Mouse (Mus musculus): Measurements from ENCODE around the gene Plekhg1. TPM values are rescaled to one million over a fixed set of nuclear protein-coding genes. Genes with fewer than 3 reads are reported as not detected.

The Plekhg1 gene
- polyA plus RNA-seq, 1 experiment from 2014 or later, result 4.4 TPM

DNA sequence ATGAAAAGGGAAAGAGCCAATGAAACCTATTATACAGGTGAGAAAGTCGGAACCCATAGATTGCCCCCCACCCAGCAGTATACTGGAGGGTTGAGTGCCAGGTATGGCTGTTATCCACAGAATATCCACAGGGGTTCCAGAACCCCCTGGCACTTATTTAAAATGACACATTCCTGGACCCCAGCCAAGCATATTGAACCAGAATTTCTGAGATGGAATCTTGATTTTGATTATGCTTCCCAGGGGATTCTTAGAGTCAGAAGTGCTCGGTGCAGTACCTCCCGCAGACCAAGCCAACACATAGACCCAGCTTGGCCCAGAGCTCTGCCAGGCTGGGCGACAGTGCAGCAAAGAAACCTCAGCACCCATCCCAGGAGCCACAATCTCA lies 236.5 kb downstream of the Plekhg1 start:
- Histone ChIP-seq H3K27me3 (replicated peaks; ENCODE audit: control insufficient read depth, insufficient read depth, low read length) (no peaks in the 10 kb centered on the region), H3K27ac (ENCODE audit: low read length) (no peak overlapping the region), H3K36me3 (ENCODE audit: control insufficient read depth, insufficient read depth) (0 out of 2 replicates have a peak, but pooled peaks cover 4% of the 10 kb centered on the region), H3K9me3 (ENCODE audit: control insufficient read depth, low read length) (no peaks in the 10 kb centered on the region), H3K4me2 (ENCODE audit: low read length) (no peak overlapping the region), H3K9ac (replicated peaks; ENCODE audit: low read depth, low read length) (no peak overlapping the region), H3K4me1 (replicated peaks; ENCODE audit: control insufficient read depth, insufficient read depth, low read length) (peaks cover 6% of the 10 kb centered on the region), H3K4me3 (replicated peaks; ENCODE audit: low read length) (no peak overlapping the region)
- no peak for ATAC-seq
- 89% methylated on average over 4 of the region's 4 CpGs for WGBS

- WGBS, result 74% methylated on average over 3 of the region's 3 CpGs
- Histone ChIP-seq H3K4me3 (replicated peaks; ENCODE audit: low read length) (no peak overlapping the region), H3K9me3 (ENCODE audit: control insufficient read depth, low read length) (no peaks in the 10 kb centered on the region), H3K9ac (replicated peaks; ENCODE audit: low read depth, low read length) (no peak overlapping the region), H3K4me2 (ENCODE audit: low read length) (no peak overlapping the region), H3K27ac (ENCODE audit: low read length) (no peak overlapping the region), H3K36me3 (ENCODE audit: control insufficient read depth, insufficient read depth) (0 out of 2 replicates have a peak, but pooled peaks cover 4% of the 10 kb centered on the region), H3K4me1 (replicated peaks; ENCODE audit: control insufficient read depth, insufficient read depth, low read length) (peaks cover 2% of the 10 kb centered on the region; the same call in 1 of the 2 replicates), H3K27me3 (replicated peaks; ENCODE audit: control insufficient read depth, insufficient read depth, low read length) (no peaks in the 10 kb centered on the region)
- no peak for ATAC-seq
Measured at GRCm38 (mm10) chr10:3978326-3978725, 238.2 kb downstream of the Plekhg1 start.

DNA sequence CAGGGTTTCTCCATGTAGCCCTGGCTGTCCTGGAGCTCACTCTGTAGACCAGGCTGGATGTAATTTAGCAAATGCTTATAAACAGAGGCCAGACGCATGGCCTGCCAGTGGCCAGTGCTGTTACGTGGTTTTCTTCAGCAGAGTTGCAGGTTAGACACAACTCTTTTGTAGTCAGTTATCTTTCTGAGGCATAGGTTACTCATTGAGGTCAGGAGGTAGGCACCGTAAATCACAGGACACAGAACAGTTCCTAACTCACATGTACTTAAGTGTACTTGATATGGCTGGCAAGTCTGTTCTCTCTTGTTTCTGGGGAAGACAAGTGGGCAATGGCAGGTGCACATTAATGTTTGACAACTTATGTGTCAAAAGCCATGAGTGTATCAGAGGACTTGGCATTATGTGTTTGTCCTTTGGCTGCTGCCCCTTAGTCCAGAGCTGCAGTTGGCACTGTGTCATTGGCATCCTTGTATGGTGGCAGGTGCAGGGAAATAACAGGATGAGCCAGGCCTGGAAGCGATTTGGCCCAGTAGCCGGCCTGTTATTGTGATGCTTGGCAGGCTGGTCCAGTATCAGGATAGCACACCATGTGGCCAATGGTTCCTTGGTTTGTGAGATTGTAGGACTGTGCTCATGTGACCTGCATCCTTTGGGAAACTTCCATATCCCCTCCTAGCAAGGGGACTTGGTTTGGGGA lies 238.8 kb downstream of the Plekhg1 start:
- no peak overlapping the region for H3K27ac ChIP-seq (ENCODE audit: low read length)
- ATAC-seq, result peak; percentile 60; the same call in 1 of the 2 replicates
- 90% methylated on average over 5 of the region's 5 CpGs for WGBS

DNA sequence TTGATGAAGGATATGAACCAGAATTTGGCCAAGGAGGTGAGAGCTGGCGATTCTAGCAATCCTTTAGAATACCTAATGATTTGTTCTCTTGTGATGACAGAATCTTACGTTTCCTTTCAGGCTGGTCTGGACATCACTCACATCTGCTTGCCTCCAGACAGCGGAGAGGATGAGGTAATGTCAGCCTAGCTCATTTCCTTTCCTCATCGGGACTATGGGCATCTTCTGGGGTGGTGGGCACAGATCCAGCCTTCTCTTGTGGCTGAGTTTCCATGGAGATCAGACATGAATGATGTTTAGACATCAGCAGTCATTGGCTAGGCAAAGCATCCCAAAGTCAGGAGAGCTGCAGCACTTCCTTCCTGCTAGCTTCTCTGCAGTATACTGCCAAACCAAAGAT lies 240.1 kb downstream of the Plekhg1 start:
- Histone ChIP-seq H3K4me2 (ENCODE audit: low read length) (no peak overlapping the region), H3K36me3 (ENCODE audit: control insufficient read depth, insufficient read depth) (0 out of 2 replicates have a peak, but pooled peaks cover 4% of the 10 kb centered on the region), H3K9ac (replicated peaks; ENCODE audit: low read depth, low read length) (no peak overlapping the region), H3K4me1 (replicated peaks; ENCODE audit: control insufficient read depth, insufficient read depth, low read length) (no peaks in the 10 kb centered on the region), H3K27me3 (replicated peaks; ENCODE audit: control insufficient read depth, insufficient read depth, low read length) (no peaks in the 10 kb centered on the region), H3K9me3 (ENCODE audit: control insufficient read depth, low read length) (no peaks in the 10 kb centered on the region), H3K27ac (ENCODE audit: low read length) (no peak overlapping the region), H3K4me3 (replicated peaks; ENCODE audit: low read length) (no peak overlapping the region)
- no peak for ATAC-seq
- WGBS, result 72% methylated on average over 4 of the region's 4 CpGs

More for the DNA sequence above, 238.8 kb downstream of the Plekhg1 start:
- no peaks in the 10 kb centered on the region for H3K27me3 ChIP-seq (replicated peaks; ENCODE audit: control insufficient read depth, insufficient read depth, low read length)
- H3K4me3 ChIP-seq (replicated peaks; ENCODE audit: low read length), result no peak overlapping the region
- H3K9ac ChIP-seq (replicated peaks; ENCODE audit: low read depth, low read length), result no peak overlapping the region
- 0 out of 2 replicates have a peak, but pooled peaks cover 4% of the 10 kb centered on the region for H3K36me3 ChIP-seq (ENCODE audit: control insufficient read depth, insufficient read depth)
- no peaks in the 10 kb centered on the region for H3K9me3 ChIP-seq (ENCODE audit: control insufficient read depth, low read length)
- H3K4me1 ChIP-seq (replicated peaks; ENCODE audit: control insufficient read depth, insufficient read depth, low read length), result peaks cover under 1% of the 10 kb centered on the region; the same call in 1 of the 2 replicates
- H3K4me2 ChIP-seq (ENCODE audit: low read length), result no peak overlapping the region

GRCm38 (mm10) chr10:3990295-3990883 lies 250.2 kb downstream of the Plekhg1 start:
- Histone ChIP-seq H3K4me1 (replicated peaks; ENCODE audit: control insufficient read depth, insufficient read depth, low read length) (no peaks in the 10 kb centered on the region), H3K9ac (replicated peaks; ENCODE audit: low read depth, low read length) (no peak overlapping the region), H3K4me3 (replicated peaks; ENCODE audit: low read length) (no peak overlapping the region), H3K27ac (ENCODE audit: low read length) (no peak overlapping the region), H3K4me2 (ENCODE audit: low read length) (no peak overlapping the region), H3K36me3 (ENCODE audit: control insufficient read depth, insufficient read depth) (no peaks in the 10 kb centered on the region), H3K27me3 (replicated peaks; ENCODE audit: control insufficient read depth, insufficient read depth, low read length) (no peaks in the 10 kb centered on the region), H3K9me3 (ENCODE audit: control insufficient read depth, low read length) (no peaks in the 10 kb centered on the region)
- ATAC-seq, result peak; percentile 78
- WGBS, result 76% methylated on average over 6 of the region's 6 CpGs

DNA sequence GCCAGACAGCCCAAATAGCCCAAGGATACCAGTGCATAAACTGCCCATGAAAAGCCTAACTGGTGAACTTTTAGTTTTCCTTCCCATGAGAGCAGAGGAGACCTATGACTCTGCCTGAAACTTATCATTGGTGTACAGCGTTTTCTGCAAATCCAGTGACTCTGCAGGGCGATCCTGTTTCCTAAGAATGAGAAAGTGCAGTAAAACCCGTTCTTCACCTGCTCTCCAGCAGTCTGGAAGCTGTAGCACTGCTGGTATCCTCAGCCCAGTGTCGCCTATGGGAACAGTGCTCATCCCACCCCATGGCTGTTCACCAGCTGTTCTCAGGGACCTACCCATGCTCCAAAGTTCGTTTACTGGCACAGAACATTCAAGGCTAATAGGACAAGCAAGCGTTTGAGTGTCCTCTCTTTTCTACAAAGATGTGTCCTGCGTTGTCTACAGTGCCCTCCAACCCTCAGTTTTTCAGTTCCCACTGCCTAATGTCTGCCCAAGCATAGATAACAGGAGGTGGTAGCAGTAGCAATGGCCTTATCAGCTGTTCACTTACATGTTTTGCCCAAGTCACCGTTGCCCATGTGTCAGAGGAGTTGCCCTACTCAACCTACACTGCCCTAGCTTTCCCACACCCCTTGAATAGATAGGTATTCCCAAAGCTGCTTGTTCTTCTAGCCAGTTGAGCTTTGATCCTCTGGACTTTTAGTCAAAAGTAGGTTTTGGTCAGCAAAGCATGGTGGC lies 253.4 kb downstream of the Plekhg1 start:
- Histone ChIP-seq H3K27ac (ENCODE audit: low read length) (no peak overlapping the region), H3K9me3 (ENCODE audit: control insufficient read depth, low read length) (no peaks in the 10 kb centered on the region), H3K4me1 (replicated peaks; ENCODE audit: control insufficient read depth, insufficient read depth, low read length) (no peaks in the 10 kb centered on the region), H3K36me3 (ENCODE audit: control insufficient read depth, insufficient read depth) (no peaks in the 10 kb centered on the region), H3K27me3 (replicated peaks; ENCODE audit: control insufficient read depth, insufficient read depth, low read length) (no peaks in the 10 kb centered on the region), H3K4me2 (ENCODE audit: low read length) (no peak overlapping the region), H3K9ac (replicated peaks; ENCODE audit: low read depth, low read length) (no peak overlapping the region), H3K4me3 (replicated peaks; ENCODE audit: low read length) (no peak overlapping the region)
- ATAC-seq, result no peak
- WGBS, result 93% methylated on average over 8 of the region's 8 CpGs

- Histone ChIP-seq H3K4me3 (replicated peaks; ENCODE audit: low read length) (no peak overlapping the region), H3K9ac (replicated peaks; ENCODE audit: low read depth, low read length) (no peak overlapping the region), H3K36me3 (ENCODE audit: control insufficient read depth, insufficient read depth) (no peaks in the 10 kb centered on the region), H3K4me2 (ENCODE audit: low read length) (no peak overlapping the region), H3K27me3 (replicated peaks; ENCODE audit: control insufficient read depth, insufficient read depth, low read length) (no peaks in the 10 kb centered on the region), H3K4me1 (replicated peaks; ENCODE audit: control insufficient read depth, insufficient read depth, low read length) (no peaks in the 10 kb centered on the region), H3K27ac (ENCODE audit: low read length) (no peak overlapping the region), H3K9me3 (ENCODE audit: control insufficient read depth, low read length) (no peaks in the 10 kb centered on the region)
- WGBS, result 85% methylated on average over 4 of the region's 4 CpGs
- no peak for ATAC-seq
Measured at GRCm38 (mm10) chr10:3995277-3995676, 255.1 kb downstream of the Plekhg1 start.

DNA sequence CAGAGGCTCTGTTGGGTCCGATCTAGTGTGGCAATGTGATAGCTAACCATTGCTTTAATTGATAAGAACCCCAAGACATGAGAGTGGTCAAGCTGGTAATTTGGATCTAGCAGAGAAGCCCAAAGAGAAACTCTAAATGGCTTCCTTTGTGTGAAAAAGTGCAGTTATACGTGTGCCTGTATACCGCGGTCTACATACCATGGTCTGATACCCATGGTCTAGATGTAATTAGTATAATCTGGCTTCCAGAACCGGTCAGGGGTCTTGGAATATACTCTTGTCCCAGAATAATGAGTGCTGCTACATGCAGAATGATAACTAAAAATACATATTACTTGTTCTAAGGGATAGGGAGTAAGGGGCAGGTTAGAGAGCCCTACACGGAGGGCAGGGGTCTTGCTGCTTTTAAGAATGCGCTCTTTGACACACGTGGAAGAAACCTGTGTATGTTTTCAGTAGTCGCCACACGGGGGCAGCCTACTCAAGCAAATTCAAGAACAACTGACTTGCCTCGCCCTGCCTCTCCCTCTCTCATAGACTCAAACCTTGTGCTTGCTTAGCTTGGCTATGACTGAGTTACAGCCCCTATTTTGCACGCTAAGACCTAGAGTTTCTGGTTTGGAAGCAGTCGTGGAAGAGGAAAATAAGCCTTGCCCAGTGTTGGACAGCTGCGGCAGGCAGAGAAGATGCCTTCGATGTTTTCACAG lies 256.2 kb downstream of the Plekhg1 start:
- peak; percentile 85 for ATAC-seq
- H3K27me3 ChIP-seq (replicated peaks; ENCODE audit: control insufficient read depth, insufficient read depth, low read length), result no peaks in the 10 kb centered on the region
- no peak overlapping the region for H3K27ac ChIP-seq (ENCODE audit: low read length)
- H3K9me3 ChIP-seq (ENCODE audit: control insufficient read depth, low read length), result no peaks in the 10 kb centered on the region
- no peaks in the 10 kb centered on the region for H3K4me1 ChIP-seq (replicated peaks; ENCODE audit: control insufficient read depth, insufficient read depth, low read length)
- no peaks in the 10 kb centered on the region for H3K36me3 ChIP-seq (ENCODE audit: control insufficient read depth, insufficient read depth)
- WGBS, result 52% methylated on average over 15 of the region's 15 CpGs
- H3K4me2 ChIP-seq (ENCODE audit: low read length), result no peak overlapping the region
- H3K4me3 ChIP-seq (replicated peaks; ENCODE audit: low read length), result no peak overlapping the region
- no peak overlapping the region for H3K9ac ChIP-seq (replicated peaks; ENCODE audit: low read depth, low read length)
